Mouse (Mus musculus) neural tube, embryonic 13.5 days (tissue): ENCODE data around the gene Eif4h. TPM values are rescaled to one million over a fixed set of nuclear protein-coding genes. Genes with fewer than 3 reads are reported as not detected.

Experiments used
- ATAC-seq: fragments of 200-750 bp; cut with Nextera tagmentation; 2 replicates; pipeline ENCODE4 v1.8.0; 2017; ENCODE audit warnings: low read depth, mild to moderate bottlenecking, moderate TSS enrichment, moderate library complexity
- H3K27ac ChIP-seq: fragments of 300-500 bp; sonication (generic); replicated peaks from 2 replicates; pipeline ENCODE4 v1.5.1; 2015; ENCODE audit warnings: moderate library complexity, mild to moderate bottlenecking, inconsistent platforms
- H3K27me3 ChIP-seq: fragments of 300-500 bp; sonication (generic); 2 replicates; pipeline ENCODE4 v1.6.1; 2015; ENCODE audit warnings: mild to moderate bottlenecking, inconsistent platforms
- H3K36me3 ChIP-seq: fragments of 300-500 bp; sonication (generic); 2 replicates; pipeline ENCODE4 v1.6.1; 2015; ENCODE audit warnings: mild to moderate bottlenecking, inconsistent platforms
- H3K4me1 ChIP-seq: fragments of 300-500 bp; sonication (generic); replicated peaks from 2 replicates; pipeline ENCODE4 v1.6.1; 2015; ENCODE audit warnings: inconsistent platforms
- H3K4me2 ChIP-seq: fragments of 300-500 bp; sonication (generic); 2 replicates; pipeline ENCODE4 v1.6.1; 2015; ENCODE audit warnings: inconsistent platforms, mild to moderate bottlenecking, moderate library complexity
- H3K4me3 ChIP-seq: fragments of 300-500 bp; sonication (generic); 2 replicates; pipeline ENCODE4 v1.5.1; 2015; ENCODE audit warnings: mild to moderate bottlenecking, inconsistent platforms
- H3K9ac ChIP-seq: fragments of 300-500 bp; sonication (generic); 2 replicates; pipeline ENCODE4 v1.6.1; 2015; ENCODE audit warnings: moderate library complexity, mild to moderate bottlenecking, inconsistent platforms
- H3K9me3 ChIP-seq: fragments of 300-500 bp; sonication (generic); 2 replicates; pipeline ENCODE4 v1.6.1; 2016; ENCODE audit warnings: inconsistent platforms
- WGBS: fragments of 180-500 bp; shearing (Covaris S2); methylation state at CpG from one replicate; pipeline ENCODE4 v1.1.7; 2015; 5-methylcytosine and 5-hydroxymethylcytosine counted together
- microRNA-seq: library from miRNA; unstranded; fragments of <30 nt; microRNA quantifications from one replicate; pipeline ENCODE4, GENCODE M21; 2016
- polyA plus RNA-seq: library from polyadenylated mRNA; unstranded; fragments of >200 nt; fragmentation: Nextera tagmentation; extraction: Ambion mirVana; gene quantifications from 2 replicates; pipeline ENCODE4 v1.2.1, GENCODE M21; 2015

Gene Eif4h
- polyA plus RNA-seq, 1 experiment from 2014 or later = 338 TPM

DNA sequence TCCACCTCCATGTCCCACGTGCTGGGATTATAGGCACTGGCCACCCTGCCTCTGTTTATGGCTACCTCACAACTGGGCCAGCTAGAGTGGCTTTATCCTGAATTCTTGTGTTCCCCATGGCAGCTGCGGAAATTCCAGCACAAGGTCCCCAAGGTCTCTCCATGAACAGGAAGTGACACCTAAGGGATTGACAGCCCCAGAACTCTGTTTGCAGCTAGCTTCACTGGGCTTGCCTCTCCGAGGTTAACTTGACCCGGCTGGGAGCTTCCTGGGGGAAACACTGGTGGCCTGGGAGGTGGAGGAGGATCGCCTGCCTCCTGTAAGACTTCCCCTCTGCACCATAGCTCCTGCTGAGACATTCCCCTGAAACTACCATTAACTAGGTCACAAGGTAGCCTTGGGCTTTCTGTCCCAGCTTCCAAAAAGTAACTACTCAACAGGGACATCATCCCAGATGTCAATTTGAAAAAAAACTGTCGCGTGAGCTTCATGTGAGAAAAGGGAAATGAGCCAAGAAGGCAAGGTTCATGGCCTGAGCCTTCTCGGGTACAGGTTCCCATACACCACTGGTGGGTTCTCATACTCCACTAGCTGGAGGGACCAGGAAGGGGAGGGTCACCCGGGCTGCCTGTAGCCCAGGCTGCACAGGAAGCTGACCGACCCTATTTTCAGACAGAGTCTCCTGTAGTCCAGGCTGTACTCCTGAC is 66.6 kb downstream of the Eif4h start:
- ATAC-seq = no peak
- WGBS = 38% methylated on average over 10 of the region's 10 CpGs
- H3K27ac ChIP-seq = no peak overlapping the region
- H3K4me2 ChIP-seq = peak overlapping the region; percentile 68
- H3K9ac ChIP-seq = peak overlapping the region; percentile 69
- peak overlapping the region; percentile 48 for H3K4me3 ChIP-seq
- H3K9me3 ChIP-seq = no peaks in the 10 kb centered on the region
- peaks cover 16% of the 10 kb centered on the region for H3K4me1 ChIP-seq
- H3K36me3 ChIP-seq = no peaks in the 10 kb centered on the region
- no peaks in the 10 kb centered on the region for H3K27me3 ChIP-seq

DNA sequence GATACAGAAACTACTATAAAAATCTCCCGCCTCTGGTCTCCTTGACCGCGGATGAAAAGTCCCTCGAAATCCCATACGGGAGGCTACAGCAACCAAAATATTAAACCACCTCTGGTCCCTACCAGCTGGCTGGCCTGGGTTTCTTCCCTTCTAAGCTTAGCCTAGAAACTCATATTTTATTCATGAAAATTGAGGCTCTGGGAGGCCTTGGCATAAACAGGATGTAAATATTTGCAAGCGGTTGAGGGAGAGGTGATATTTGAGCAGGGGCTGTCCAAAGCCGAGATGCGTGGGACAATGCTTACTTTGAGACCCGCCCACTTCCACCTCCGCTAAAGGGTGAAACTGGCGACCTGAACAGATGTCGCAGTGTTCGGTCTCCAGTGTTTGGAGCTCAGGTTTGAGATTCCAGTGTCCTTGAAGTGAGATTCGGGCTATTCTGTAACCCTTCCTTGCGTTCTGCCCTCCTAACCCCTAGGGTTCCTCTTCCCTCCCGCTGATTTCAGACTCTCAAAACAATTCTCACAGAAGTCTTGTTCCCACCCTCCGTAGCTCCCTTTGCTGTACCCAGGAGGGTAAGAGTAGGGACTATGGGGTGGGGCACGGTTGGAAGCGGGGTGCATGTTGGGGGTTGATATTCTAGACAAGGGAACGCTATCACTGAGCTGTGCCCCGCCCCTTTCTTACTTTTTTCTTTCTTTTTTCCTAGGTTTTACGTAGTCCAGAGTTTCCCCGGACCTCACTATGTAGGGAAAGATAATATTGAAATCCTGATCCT is 67.4 kb downstream of the Eif4h start:
- Histone ChIP-seq H3K36me3 (no peaks in the 10 kb centered on the region), H3K4me2 (peak overlapping the region; percentile 68), H3K9me3 (no peaks in the 10 kb centered on the region), H3K9ac (peak overlapping the region; percentile 69), H3K4me1 (peaks cover 16% of the 10 kb centered on the region), H3K4me3 (peak overlapping the region; percentile 48), H3K27me3 (no peaks in the 10 kb centered on the region), H3K27ac (peak overlapping the region; percentile 83)
- ATAC-seq = peak; percentile 79
- 1% methylated on average over 23 of the region's 23 CpGs for WGBS

Small RNAs within 50 kb of the gene (microRNA-seq; reads per million reads assigned to microRNA genes)
- not detected for gene Mir7228

Other genes starting within 250 kb of the Eif4h start
- 63.1 and 85.8 TPM in 2 replicates for gene Gtf2ird1, start 182.8 kb downstream of the Eif4h start, polyA plus RNA-seq
- 11.9 and 12.6 TPM in 2 replicates for gene Clip2, start 87.1 kb downstream of the Eif4h start, polyA plus RNA-seq
- gene Syna, start 79.3 kb downstream of the Eif4h start, polyA plus RNA-seq = 0.31 and 0.85 TPM in 2 replicates
- gene Rfc2, start 58.1 kb downstream of the Eif4h start, polyA plus RNA-seq = 184 and 214 TPM in 2 replicates
- 4.9 and 6.2 TPM in 2 replicates for gene Lat2, start 24.5 kb downstream of the Eif4h start, polyA plus RNA-seq
- 20.3 and 21.3 TPM in 2 replicates for gene Limk1, start 49.1 kb upstream of the Eif4h start, polyA plus RNA-seq
- 6.4 and 10.8 TPM in 2 replicates for gene Eln, start 107.8 kb upstream of the Eif4h start, polyA plus RNA-seq